Mouse (Mus musculus) CH12.LX (cell line): ENCODE measurements around the gene 1700024P04Rik. TPM values are rescaled to one million over a fixed set of nuclear protein-coding genes. Genes with fewer than 3 reads are reported as not detected.

Source experiments
- DNase-seq: peaks from one replicate; pipeline ENCODE4 v3.0.0-alpha.2; 2013; ENCODE audit errors: extremely low read depth
- H3K27ac ChIP-seq: 2 replicates; pipeline ENCODE4 v1.5.1; 2012; ENCODE audit warnings: low read depth, mild to moderate bottlenecking, control low read depth, moderate library complexity; ENCODE audit not compliant: insufficient read depth
- H3K27me3 ChIP-seq: replicated peaks from 2 replicates; pipeline ENCODE3; 2012; ENCODE audit warnings: inconsistent platforms
- H3K36me3 ChIP-seq, 2 experiments: replicated peaks in 1 of 2; 2 replicates each; pipeline versions ENCODE3 to v1.6.1; 2012; ENCODE audit warnings: inconsistent platforms in 1 of 2, low read length in 1 of 2, mild to moderate bottlenecking in 1 of 2, mixed read lengths in 1 of 2, moderate library complexity in 1 of 2; ENCODE audit not compliant: control insufficient read depth in 1 of 2, insufficient read depth in 1 of 2
- H3K4me1 ChIP-seq, 2 experiments: 2 replicates each; pipeline ENCODE4 v1.6.1; 2012; ENCODE audit warnings: inconsistent platforms in 1 of 2, moderate library complexity in 1 of 2; ENCODE audit not compliant: insufficient read depth in 2 of 2, control insufficient read depth in 1 of 2
- H3K4me2 ChIP-seq: 2 replicates; pipeline ENCODE4 v1.6.1; 2012; ENCODE audit warnings: low read depth, mild to moderate bottlenecking, control low read depth; ENCODE audit not compliant: poor library complexity, insufficient read depth, severe bottlenecking
- H3K4me3 ChIP-seq, 3 experiments: fragments of 150-350 bp in 1 of 3; sonication (generic) in 1 of 3; replicated peaks in 1 of 3; 2 replicates each; pipeline versions ENCODE3 to v1.5.1; 2011 to 2012; ENCODE audit warnings: low read depth in 2 of 3, low read length in 2 of 3, mild to moderate bottlenecking in 2 of 3, moderate library complexity in 2 of 3, control low read depth in 1 of 3, improper control_type of control experiment in 1 of 3, inconsistent platforms in 1 of 3, mixed read lengths in 1 of 3; ENCODE audit not compliant: poor library complexity in 1 of 3
- H3K79me2 ChIP-seq: replicated peaks from 2 replicates; pipeline ENCODE4 v1.6.1; 2012; ENCODE audit warnings: mild to moderate bottlenecking, moderate library complexity; ENCODE audit not compliant: control insufficient read depth, poor library complexity, insufficient read depth, severe bottlenecking; ENCODE audit errors: extremely low read depth
- H3K9ac ChIP-seq: 2 replicates; pipeline ENCODE4 v1.6.1; 2012; ENCODE audit warnings: low read depth, mild to moderate bottlenecking, control low read depth, moderate library complexity; ENCODE audit not compliant: insufficient read depth
- H3K9me3 ChIP-seq: replicated peaks from 2 replicates; pipeline ENCODE3; 2012; ENCODE audit warnings: low read length, inconsistent platforms, mixed read lengths
- EP300 ChIP-seq: IDR thresholded peaks from 2 replicates; pipeline ENCODE4 v1.6.1; 2011; ENCODE audit warnings: low read length, improper control_type of control experiment
- IRF4 ChIP-seq: IDR thresholded peaks from 2 replicates; pipeline ENCODE4 v1.6.1; 2014; ENCODE audit warnings: low read depth, mild to moderate bottlenecking, inconsistent platforms, low read length, improper control_type of control experiment
- JUN ChIP-seq: IDR thresholded peaks from 2 replicates; pipeline ENCODE4 v1.6.1; 2011; ENCODE audit warnings: low read depth, mild to moderate bottlenecking, low read length, improper control_type of control experiment, moderate library complexity; ENCODE audit not compliant: insufficient read depth
- MAX ChIP-seq: IDR thresholded peaks from 2 replicates; pipeline ENCODE4 v1.6.1; 2011; ENCODE audit warnings: low read length, improper control_type of control experiment
- MEF2A ChIP-seq: IDR thresholded peaks from 2 replicates; pipeline ENCODE4 v1.6.1; 2014; ENCODE audit warnings: low read depth, mild to moderate bottlenecking, inconsistent platforms, low read length, improper control_type of control experiment, borderline replicate concordance
- SIN3A ChIP-seq: IDR thresholded peaks from 2 replicates; pipeline ENCODE4 v1.6.1; 2012; ENCODE audit warnings: low read length, improper control_type of control experiment, inconsistent platforms
- ZC3H11A ChIP-seq: IDR thresholded peaks from 2 replicates; pipeline ENCODE4 v1.6.1; 2012; ENCODE audit warnings: low read depth, mild to moderate bottlenecking, inconsistent platforms, low read length, improper control_type of control experiment
- ZMIZ1 ChIP-seq: IDR thresholded peaks from 2 replicates; pipeline ENCODE4 v1.6.1; 2012; ENCODE audit warnings: low read depth, mild to moderate bottlenecking, inconsistent platforms, low read length, improper control_type of control experiment
- dilution Hi-C: fragments of 300-500 bp; cut with MboI; formaldehyde crosslinking; loops from 2 replicates; pipeline ENCODE4 v1.14.3; 2020; ENCODE audit warnings: low sequenced_read_pairs; ENCODE audit not compliant: extremely low pct_unique_long_range_greater_than_20kb, extremely low pct_ligation_motif_present
- in situ Hi-C: fragments of 300-500 bp; cut with MboI; formaldehyde crosslinking; loops from 3 replicates; pipeline ENCODE4 v1.14.3; 2019; ENCODE audit warnings: low sequenced_read_pairs, low pct_ligation_motif_present, low pct_unique_long_range_greater_than_20kb, mixed read lengths
- polyA plus RNA-seq: library from polyadenylated mRNA; unstranded; fragments of >175 nt; gene quantifications from 2 replicates; pipeline ENCODE4 v1.2.1, GENCODE M21; 2012; ENCODE audit warnings: low read depth; ENCODE audit not compliant: insufficient read length
- total RNA-seq, 2 experiments: library from RNA; depleted of rRNA; stranded (reverse); fragments of 300-350 nt in 1 of 2; fragments of >200 nt in 1 of 2; gene quantifications; 2 replicates each; pipeline ENCODE4 v1.2.3; 2012 to 2014

1700024P04Rik gene
- total and polyA plus RNA-seq, 3 experiments: not detected

- in situ Hi-C loops: no loop called here
- H3K4me1 ChIP-seq: peaks cover 0 to 24% of the 10 kb centered on the region in 2 experiments; a peak in 2 of 4 replicates
- dilution Hi-C loops: no loop called here
These were observed 47.3 kb downstream of the 1700024P04Rik start for GRCm38 (mm10) chr13:98937108-98937507.

More at GRCm38 (mm10) chr13:98937108-98937507, 47.3 kb downstream of the 1700024P04Rik start:
- DNase-seq: peak; percentile 34
- Histone ChIP-seq H3K36me3 (no peaks in the 10 kb centered on the region), H3K9me3 (peaks cover 5% of the 10 kb centered on the region), H3K27ac (no peak overlapping the region), H3K4me3 (no peak overlapping the region), H3K9ac (no peak overlapping the region), H3K79me2 (no peaks in the 10 kb centered on the region), H3K4me2 (no peak overlapping the region), H3K27me3 (no peaks in the 10 kb centered on the region)
- TF ChIP-seq EP300 (peak; percentile 42; the same call in 1 of the 2 replicates), IRF4 (peak; percentile 66), JUN (no peak), ZC3H11A (no peak), SIN3A (0 out of 2 replicates have a peak, but pooled peaks have one; percentile 31), MEF2A (peak; percentile 80), ZMIZ1 (no peak), MAX (no peak)

Other genes with a start within 250 kb of the 1700024P04Rik start
- gene Fcho2, start 169.1 kb downstream of the 1700024P04Rik start, total RNA-seq (2012; rRNA removed): 3.0 and 3.2 TPM in 2 replicates
- 5.6 and 6.7 TPM in 2 replicates for gene Fcho2, start 169.1 kb downstream of the 1700024P04Rik start, total RNA-seq (2014; rRNA removed)
- 8.2 and 9.0 TPM in 2 replicates for gene Fcho2, start 169.1 kb downstream of the 1700024P04Rik start, polyA plus RNA-seq
- 93.6 and 111 TPM in 2 replicates for gene Tnpo1, start 58.2 kb downstream of the 1700024P04Rik start, total RNA-seq (2012; rRNA removed)
- 95.9 and 104 TPM in 2 replicates for gene Tnpo1, start 58.2 kb downstream of the 1700024P04Rik start, total RNA-seq (2014; rRNA removed)
- gene Tnpo1, start 58.2 kb downstream of the 1700024P04Rik start, polyA plus RNA-seq: 90.7 and 105 TPM in 2 replicates
- gene Zfp366, start 200.3 kb upstream of the 1700024P04Rik start, total RNA-seq (2012; rRNA removed): not detected in 2 replicates
- not detected in 2 replicates for gene Zfp366, start 200.3 kb upstream of the 1700024P04Rik start, total RNA-seq (2014; rRNA removed)
- gene Zfp366, start 200.3 kb upstream of the 1700024P04Rik start, polyA plus RNA-seq: not detected in 2 replicates